Mouse (Mus musculus): ENCODE measurements around the gene Snd1. TPM values are rescaled to one million over a fixed set of nuclear protein-coding genes. Genes with fewer than 3 reads are reported as not detected.

Gene Snd1
- polyA plus RNA-seq, 1 experiment from 2014 or later, result 70.5 TPM

DNA sequence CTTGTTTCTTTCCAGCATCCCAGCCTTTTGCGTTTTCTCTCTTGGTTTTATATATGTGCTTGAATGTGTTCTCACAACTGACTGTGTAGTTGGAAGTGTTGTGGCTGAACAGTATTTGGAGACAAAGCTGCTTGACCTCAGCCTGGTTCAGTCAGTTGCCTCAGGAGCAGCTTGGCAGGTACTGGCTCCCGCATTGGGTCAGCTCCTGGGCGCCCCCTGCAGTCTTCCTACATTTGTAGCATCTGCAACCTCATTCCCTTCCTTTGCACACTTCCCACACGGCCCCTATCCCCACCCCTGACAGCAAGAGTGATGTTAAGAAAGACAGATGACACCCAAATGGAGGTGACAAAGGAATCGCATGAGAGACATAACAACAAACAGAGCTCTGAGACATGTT lies 14.4 kb upstream of the Snd1 start:
- H3K9ac ChIP-seq, result no peak overlapping the region
- H3K4me3 ChIP-seq, result no peak overlapping the region
- no peak overlapping the region for H3K27ac ChIP-seq
- 0 out of 2 replicates have a peak, but pooled peaks cover 2% of the 10 kb centered on the region for H3K27me3 ChIP-seq
- 3% methylated on average over 5 of the region's 5 CpGs for WGBS
- no peak overlapping the region for H3K4me2 ChIP-seq
- no peak for ATAC-seq (replicated peaks; ENCODE audit: insufficient number of reproducible peaks, insufficient read depth, low FRiP score, low read depth)
- no peaks in the 10 kb centered on the region for H3K4me1 ChIP-seq (replicated peaks)
- no peaks in the 10 kb centered on the region for H3K36me3 ChIP-seq
- H3K9me3 ChIP-seq (replicated peaks), result no peaks in the 10 kb centered on the region

DNA sequence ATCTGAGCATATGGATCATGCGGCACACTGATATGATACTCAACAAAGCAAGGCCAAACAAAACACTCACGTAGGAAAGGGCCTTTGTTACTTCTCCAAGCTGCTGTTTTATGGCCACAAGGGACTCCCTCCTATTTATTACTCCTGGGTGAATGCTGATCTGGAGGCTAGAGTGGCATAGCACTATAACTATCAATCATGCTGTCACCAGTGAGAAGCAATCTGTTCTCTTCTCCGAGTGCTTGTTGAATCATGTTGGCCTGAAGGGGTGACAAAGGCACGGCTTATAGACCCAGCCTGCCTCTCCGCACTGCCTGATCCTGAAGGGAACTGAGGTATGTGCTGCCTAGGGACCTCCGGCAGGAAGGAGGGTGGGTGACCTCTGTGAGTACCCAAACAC lies 10.3 kb upstream of the Snd1 start:
- H3K4me1 ChIP-seq (replicated peaks), result no peaks in the 10 kb centered on the region
- 48% methylated on average over 6 of the region's 6 CpGs for WGBS
- H3K9me3 ChIP-seq (replicated peaks), result no peaks in the 10 kb centered on the region
- no peak overlapping the region for H3K4me2 ChIP-seq
- H3K36me3 ChIP-seq, result no peaks in the 10 kb centered on the region
- H3K27me3 ChIP-seq, result no peaks in the 10 kb centered on the region
- no peak overlapping the region for H3K4me3 ChIP-seq
- H3K27ac ChIP-seq, result no peak overlapping the region
- ATAC-seq (replicated peaks; ENCODE audit: insufficient number of reproducible peaks, insufficient read depth, low FRiP score, low read depth), result no peak
- no peak overlapping the region for H3K9ac ChIP-seq

DNA sequence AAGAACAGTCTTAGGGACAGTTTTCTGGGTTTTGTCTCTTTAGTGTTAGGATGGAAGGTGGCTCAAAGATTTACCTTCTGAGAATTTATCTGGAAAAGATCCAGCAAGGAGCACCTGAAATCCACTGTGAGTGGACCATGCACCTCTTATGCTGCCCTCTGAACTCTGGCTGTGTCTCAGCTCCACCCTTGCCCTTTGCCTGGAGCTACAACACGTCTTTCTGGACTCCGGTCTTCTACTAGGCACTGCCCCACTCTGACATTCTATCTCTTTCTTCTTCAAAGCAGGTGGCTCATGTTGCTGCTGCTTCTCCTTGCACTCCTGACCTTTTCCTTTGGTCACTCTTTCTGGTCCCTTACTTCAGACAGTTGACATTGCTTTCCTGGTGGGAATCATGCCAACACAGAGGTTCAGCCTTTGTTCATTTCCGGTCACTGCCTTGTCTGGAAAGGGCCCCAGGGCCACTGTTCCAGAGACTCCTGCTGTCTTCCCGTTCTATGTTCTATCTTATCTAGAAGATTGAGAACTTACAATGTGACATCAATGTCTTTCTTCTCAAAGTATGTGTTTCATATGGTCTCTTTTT lies 4.8 kb upstream of the Snd1 start:
- Histone ChIP-seq H3K27me3 (no peaks in the 10 kb centered on the region), H3K9ac (no peak overlapping the region), H3K4me1 (replicated peaks) (no peaks in the 10 kb centered on the region), H3K4me3 (no peak overlapping the region), H3K36me3 (no peaks in the 10 kb centered on the region), H3K9me3 (replicated peaks) (no peaks in the 10 kb centered on the region), H3K4me2 (no peak overlapping the region), H3K27ac (no peak overlapping the region)
- ATAC-seq (replicated peaks; ENCODE audit: insufficient number of reproducible peaks, insufficient read depth, low FRiP score, low read depth), result no peak
- 48% methylated on average over 4 of the region's 4 CpGs for WGBS

DNA sequence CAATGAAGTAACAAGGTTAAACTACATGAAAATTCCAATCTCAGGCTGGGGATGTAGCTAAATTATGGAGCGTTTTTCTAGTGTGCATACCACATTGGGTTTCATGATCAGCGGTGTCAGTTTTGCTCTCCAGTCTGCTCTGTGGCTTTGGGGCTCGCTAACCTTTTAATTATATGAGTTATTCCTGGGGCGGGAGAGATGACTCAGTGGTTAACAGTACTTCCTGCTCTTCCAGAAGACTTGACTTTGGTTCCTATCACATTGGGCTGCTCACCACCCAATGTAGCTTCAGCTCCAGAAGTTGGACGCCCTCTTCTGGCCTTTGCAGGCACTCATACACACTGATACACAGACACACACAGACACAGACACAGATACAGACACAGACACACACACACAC lies 4.3 kb upstream of the Snd1 start:
- H3K27ac ChIP-seq, result no peak overlapping the region
- no peaks in the 10 kb centered on the region for H3K36me3 ChIP-seq
- H3K4me2 ChIP-seq, result no peak overlapping the region
- 68% methylated on average over 5 of the region's 5 CpGs for WGBS
- H3K4me1 ChIP-seq (replicated peaks), result no peaks in the 10 kb centered on the region
- no peak overlapping the region for H3K9ac ChIP-seq
- H3K4me3 ChIP-seq, result no peak overlapping the region
- no peak for ATAC-seq (replicated peaks; ENCODE audit: insufficient number of reproducible peaks, insufficient read depth, low FRiP score, low read depth)
- no peaks in the 10 kb centered on the region for H3K27me3 ChIP-seq
- H3K9me3 ChIP-seq (replicated peaks), result no peaks in the 10 kb centered on the region

DNA sequence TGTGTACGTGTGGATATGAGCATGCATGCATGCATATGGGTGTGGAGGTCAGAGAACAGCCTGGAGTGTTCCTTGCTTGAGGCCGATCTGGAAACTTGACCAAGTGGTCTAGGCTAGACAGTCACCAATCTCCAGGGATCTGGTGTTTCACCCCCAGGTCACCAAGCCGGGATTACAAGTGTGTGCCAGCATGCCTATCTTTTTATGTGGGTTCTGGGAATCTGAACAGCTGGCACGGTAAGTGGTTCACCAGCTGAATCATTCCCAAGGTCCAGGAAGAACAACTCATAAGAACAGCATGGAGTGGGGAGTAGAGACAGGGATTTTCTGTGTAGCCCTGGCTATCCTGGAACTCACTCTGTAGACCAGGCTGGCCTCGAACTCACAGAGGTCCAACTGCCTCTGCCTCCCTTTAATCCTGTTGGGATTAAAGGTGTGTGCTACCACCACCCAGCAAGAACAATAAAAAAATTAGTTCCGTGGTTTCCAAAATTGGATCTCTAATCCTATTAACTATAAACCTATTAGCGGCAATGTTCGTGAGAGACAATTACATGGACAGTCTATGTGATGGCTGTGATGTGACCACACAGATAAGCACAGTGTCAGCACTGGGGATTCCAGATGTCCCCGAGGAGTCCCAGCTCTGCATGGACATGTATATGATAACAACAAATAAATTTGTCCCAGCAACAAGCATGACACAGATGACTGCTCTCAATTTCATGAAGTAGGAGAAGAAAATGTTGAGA lies 3.5 kb upstream of the Snd1 start:
- H3K36me3 ChIP-seq, result no peaks in the 10 kb centered on the region
- no peak for ATAC-seq (replicated peaks; ENCODE audit: insufficient number of reproducible peaks, insufficient read depth, low FRiP score, low read depth)
- no peak overlapping the region for H3K9ac ChIP-seq
- no peaks in the 10 kb centered on the region for H3K9me3 ChIP-seq (replicated peaks)
- H3K4me3 ChIP-seq, result no peak overlapping the region
- 84% methylated on average over 9 of the region's 9 CpGs for WGBS
- H3K27ac ChIP-seq, result no peak overlapping the region
- H3K27me3 ChIP-seq, result no peaks in the 10 kb centered on the region
- H3K4me2 ChIP-seq, result no peak overlapping the region
- H3K4me1 ChIP-seq (replicated peaks), result no peaks in the 10 kb centered on the region

DNA sequence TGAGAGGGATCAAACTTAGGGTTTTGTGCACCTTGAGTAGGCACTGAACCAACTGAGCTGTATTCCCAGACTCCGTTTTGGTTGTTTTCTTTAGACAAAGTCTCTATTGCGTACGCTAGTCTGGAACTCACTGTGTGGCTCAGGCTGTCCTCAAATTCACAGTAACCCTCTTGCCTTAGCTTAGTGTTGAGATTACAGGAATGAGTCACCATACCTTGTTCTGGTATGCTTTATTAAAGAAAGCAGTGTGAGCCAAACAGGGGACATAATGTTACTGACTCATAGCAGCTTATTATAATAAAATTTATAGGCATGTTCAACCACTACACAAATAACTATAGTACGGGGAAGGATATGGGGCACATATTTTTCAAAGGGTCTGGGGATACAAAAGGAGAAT lies 728 bp upstream of the Snd1 start:
- no peak for ATAC-seq (replicated peaks; ENCODE audit: insufficient number of reproducible peaks, insufficient read depth, low FRiP score, low read depth)
- Histone ChIP-seq H3K36me3 (no peaks in the 10 kb centered on the region), H3K9ac (no peak overlapping the region), H3K4me3 (no peak overlapping the region), H3K4me1 (replicated peaks) (peaks cover 3% of the 10 kb centered on the region; the same call in 1 of the 2 replicates), H3K4me2 (no peak overlapping the region), H3K27me3 (no peaks in the 10 kb centered on the region), H3K9me3 (replicated peaks) (no peaks in the 10 kb centered on the region), H3K27ac (no peak overlapping the region)
- 73% methylated on average over 4 of the region's 4 CpGs for WGBS

DNA sequence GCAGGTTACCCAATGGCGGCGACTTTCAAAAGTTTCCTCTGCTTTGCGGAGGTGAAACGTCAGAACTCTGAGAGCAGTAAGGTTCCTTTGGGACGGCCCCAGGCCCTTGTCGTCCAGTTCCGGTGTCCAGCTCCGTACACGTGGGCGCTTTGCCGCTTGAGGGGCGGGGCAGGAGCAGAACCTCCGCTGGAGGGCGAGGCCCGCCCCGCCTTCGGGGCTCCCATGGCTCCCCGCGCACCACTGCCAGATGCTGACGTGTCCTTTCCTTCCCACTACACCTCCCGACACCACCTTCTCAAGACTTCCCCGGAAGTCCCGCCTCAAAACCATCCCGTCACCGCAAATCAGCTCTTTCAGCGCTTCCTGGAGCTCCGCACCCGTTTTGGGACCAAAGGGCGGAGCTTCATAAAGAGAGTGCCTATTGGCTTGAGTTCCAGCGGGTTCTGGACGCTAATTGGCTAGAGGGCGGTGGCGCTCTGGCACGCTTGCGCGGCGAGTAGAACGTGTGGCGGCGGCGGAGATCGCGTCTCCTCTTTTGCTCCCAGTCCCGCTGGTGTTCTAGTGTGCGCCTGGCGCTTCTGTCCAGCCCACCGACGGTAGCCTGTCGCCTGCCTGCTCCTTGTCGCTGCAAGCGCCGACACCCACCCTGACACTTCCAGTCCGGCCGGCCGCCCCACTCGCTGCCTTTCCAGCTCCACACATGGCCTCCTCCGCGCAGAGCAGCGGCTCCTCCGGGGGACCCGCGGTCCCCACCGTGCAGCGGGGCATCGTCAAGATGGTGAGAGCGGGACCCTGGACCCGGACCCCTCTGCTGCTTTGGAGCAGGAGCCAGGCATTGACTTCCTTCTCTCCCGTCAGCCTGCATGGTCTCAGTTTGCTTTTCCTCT lies 5.2 kb downstream of the Snd1 start:
- Histone ChIP-seq H3K36me3 (no peaks in the 10 kb centered on the region), H3K27ac (peak overlapping the region; percentile 92), H3K4me2 (peak overlapping the region; percentile 80), H3K9me3 (replicated peaks) (no peaks in the 10 kb centered on the region), H3K27me3 (no peaks in the 10 kb centered on the region), H3K4me3 (peak overlapping the region; percentile 89), H3K4me1 (replicated peaks) (peaks cover 48% of the 10 kb centered on the region), H3K9ac (peak overlapping the region; percentile 89)
- WGBS, result under 1% methylated on average over 68 of the region's 68 CpGs
- ATAC-seq (replicated peaks; ENCODE audit: insufficient number of reproducible peaks, insufficient read depth, low FRiP score, low read depth), result peak; percentile 97

DNA sequence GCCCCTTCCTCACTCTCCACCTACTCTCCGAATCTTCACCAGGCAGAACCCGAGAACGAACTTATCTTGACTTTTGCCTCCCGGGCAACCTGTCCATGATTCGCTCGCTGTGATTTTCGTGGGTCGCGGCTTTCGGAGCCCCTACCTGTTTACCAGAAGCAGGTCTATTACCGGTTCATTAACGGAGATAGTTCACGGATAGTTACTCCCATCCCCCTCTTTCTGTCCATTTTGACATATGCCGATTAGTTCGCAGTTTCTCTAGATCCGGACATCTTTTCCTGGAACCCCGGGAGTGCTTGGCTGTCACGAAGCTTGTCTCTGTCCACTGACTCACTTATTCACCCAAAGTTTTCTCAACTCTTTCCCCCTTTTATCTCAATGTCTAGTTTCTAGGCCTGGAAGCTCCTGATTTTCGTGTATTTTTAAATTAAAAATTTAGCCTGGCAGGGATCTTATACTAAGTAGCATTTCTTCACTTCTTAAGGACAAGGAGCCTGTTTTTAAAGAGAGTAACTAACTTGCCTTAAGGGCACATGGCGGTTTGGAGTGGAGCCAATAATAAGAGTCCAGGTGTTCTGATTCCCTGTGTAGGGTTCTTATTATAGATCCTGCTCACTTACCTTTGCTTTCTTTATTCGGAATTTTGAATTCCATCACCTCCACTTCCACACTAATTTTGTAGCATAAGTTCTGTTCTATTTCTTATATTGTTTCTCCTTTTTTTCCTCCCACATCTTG lies 6.0 kb downstream of the Snd1 start:
- Histone ChIP-seq H3K27ac (peak overlapping the region; percentile 92), H3K9ac (peak overlapping the region; percentile 89), H3K4me3 (peak overlapping the region; percentile 89), H3K9me3 (replicated peaks) (no peaks in the 10 kb centered on the region), H3K27me3 (no peaks in the 10 kb centered on the region), H3K36me3 (no peaks in the 10 kb centered on the region), H3K4me1 (replicated peaks) (peaks cover 56% of the 10 kb centered on the region), H3K4me2 (peak overlapping the region; percentile 80)
- no peak for ATAC-seq (replicated peaks; ENCODE audit: insufficient number of reproducible peaks, insufficient read depth, low FRiP score, low read depth)
- 3% methylated on average over 21 of the region's 21 CpGs for WGBS

DNA sequence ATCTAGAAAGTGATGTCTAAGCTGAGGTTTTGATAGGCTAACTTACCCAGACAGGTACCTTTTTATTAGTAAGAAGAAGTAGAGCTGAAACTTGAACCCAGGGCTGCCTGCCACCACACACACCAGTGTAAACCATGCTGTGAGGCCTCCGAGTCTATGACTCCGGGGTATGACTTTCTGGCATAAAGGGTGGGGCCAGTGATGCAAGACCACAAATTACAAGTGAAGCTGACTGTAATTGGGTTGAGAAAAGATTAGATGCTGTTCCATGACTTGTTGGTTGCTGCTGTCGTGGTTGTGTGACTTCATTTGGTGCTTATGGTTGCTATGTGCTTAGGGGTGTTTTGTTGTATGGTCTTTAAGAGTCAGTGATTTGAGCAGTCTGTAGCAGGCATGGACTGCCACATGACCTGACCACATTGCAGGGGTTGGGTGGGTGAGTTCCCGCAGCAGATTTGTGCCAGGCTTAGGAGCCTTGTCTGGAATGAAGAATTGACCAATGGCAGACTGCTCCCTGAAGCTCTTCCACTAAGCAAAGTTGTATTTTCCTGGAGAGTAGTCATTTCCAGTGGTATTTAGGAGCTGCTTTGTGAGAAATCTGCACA lies 7.9 kb downstream of the Snd1 start:
- Histone ChIP-seq H3K27ac (no peak overlapping the region), H3K9ac (peak overlapping the region; percentile 15; the same call in 1 of the 2 replicates), H3K4me3 (no peak overlapping the region), H3K9me3 (replicated peaks) (no peaks in the 10 kb centered on the region), H3K27me3 (no peaks in the 10 kb centered on the region), H3K4me2 (peak overlapping the region; percentile 80; the same call in 1 of the 2 replicates), H3K36me3 (no peaks in the 10 kb centered on the region), H3K4me1 (replicated peaks) (peaks cover 74% of the 10 kb centered on the region)
- WGBS, result 71% methylated on average over 4 of the region's 4 CpGs
- no peak for ATAC-seq (replicated peaks; ENCODE audit: insufficient number of reproducible peaks, insufficient read depth, low FRiP score, low read depth)

DNA sequence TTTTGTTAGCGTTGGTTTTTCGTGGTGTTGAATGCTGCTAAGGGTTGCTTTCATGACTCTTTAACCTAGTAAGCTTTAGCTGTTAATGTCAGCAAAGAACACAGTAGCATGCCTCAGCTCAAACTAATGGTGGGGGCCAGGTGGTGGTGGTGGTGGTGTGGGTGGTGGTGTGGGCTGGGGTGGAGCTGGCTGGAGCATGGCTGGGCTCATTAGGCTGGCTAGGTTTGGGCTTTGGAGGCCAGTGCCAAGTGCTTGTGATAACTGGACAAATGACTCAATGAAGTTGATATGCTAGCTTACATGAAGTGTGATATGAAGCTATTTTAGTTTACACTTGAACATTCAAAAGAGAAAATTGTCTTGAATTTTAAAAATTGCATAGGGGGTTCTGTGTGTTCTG lies 11.1 kb downstream of the Snd1 start:
- WGBS, result 62% methylated on average over 2 of the region's 2 CpGs
- H3K4me2 ChIP-seq, result peak overlapping the region; percentile 23; the same call in 1 of the 2 replicates
- no peak overlapping the region for H3K9ac ChIP-seq
- no peak overlapping the region for H3K4me3 ChIP-seq
- H3K9me3 ChIP-seq (replicated peaks), result no peaks in the 10 kb centered on the region
- peaks cover 83% of the 10 kb centered on the region for H3K4me1 ChIP-seq (replicated peaks)
- peak; percentile 75; the same call in 1 of the 2 replicates for ATAC-seq (replicated peaks; ENCODE audit: insufficient number of reproducible peaks, insufficient read depth, low FRiP score, low read depth)
- H3K27ac ChIP-seq, result peak overlapping the region; percentile 74
- peaks cover 8% of the 10 kb centered on the region for H3K36me3 ChIP-seq
- H3K27me3 ChIP-seq, result no peaks in the 10 kb centered on the region
